Mouse (Mus musculus): ENCODE measurements around the gene Ndufa6. TPM values are rescaled to one million over a fixed set of nuclear protein-coding genes. Genes with fewer than 3 reads are reported as not detected.

Gene Ndufa6
- polyA plus RNA-seq (2015; fragmentation: Illumina TruSeq; extraction: RNeasy Lipid Tissue Mini Kit (QIAGEN cat#74804); ENCODE audit: low read depth, low replicate concordance), result 395 TPM

DNA sequence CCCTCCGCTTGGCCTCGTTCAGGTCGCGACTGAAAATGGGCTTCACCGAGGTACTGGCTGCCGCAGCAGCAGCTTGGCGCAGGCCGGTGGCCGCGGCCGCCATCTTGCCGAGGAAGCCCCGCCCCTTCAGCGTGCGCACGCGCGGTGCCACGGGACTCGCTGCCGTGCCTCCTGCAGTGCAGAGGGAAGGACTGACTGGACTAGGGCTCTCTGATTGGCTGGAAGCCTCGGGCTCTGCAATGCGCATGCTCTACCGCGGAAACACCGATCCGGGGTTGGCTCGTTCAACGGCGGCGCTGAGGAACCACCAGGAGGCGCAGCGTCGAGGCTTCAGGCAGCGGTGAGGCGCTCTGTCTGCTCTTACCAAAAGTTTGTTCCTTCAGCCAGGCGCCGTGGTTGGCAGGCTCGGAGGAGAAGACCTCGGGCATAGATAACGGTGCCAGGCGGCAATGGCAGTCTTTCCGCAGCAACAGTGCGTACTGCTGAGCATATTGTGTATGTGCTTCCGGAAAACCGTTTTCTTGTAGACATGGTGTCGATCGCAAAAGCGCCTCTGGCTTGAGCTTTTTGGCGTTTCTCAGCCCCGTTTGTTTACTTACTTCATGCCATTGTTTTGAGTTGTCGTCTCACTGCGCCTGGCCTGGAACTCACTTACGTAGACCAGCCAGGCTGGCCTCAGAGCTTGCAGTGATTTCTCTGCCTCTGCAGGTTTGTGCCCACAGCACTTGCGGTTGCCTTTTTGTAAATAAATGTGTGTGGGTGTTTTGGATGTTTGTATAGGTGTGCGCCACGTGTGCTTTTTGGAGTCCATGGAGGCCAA, at the start of gene Ndufa6:
Gene Ndufa6 (minus strand): TSS at position 197 of the 820 bp plus-strand sequence.

DNA sequence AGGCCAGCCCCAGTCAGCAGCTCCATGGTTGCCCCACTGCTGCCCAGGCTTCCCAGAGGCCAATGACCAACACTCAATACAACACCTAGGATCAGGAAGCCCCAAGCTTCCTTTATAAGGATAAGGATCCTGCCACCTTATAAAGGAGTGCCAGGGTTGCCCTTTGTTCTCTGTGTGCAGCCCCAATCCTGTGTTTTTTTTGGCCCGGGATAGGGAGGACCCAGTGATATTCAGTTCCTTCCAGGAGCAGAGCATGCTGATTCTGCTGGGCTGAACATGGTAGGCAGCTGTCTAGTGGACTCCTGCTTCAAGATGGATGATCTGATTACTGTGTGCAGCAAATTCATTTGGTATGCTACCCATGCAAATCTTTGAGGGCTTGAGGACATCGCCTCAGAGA, 39.8 kb upstream of the Ndufa6 start, which contains the start of gene Cyp2d11:
Gene Cyp2d11 (minus strand): TSS at position 101 of the 400 bp plus-strand sequence.

DNA sequence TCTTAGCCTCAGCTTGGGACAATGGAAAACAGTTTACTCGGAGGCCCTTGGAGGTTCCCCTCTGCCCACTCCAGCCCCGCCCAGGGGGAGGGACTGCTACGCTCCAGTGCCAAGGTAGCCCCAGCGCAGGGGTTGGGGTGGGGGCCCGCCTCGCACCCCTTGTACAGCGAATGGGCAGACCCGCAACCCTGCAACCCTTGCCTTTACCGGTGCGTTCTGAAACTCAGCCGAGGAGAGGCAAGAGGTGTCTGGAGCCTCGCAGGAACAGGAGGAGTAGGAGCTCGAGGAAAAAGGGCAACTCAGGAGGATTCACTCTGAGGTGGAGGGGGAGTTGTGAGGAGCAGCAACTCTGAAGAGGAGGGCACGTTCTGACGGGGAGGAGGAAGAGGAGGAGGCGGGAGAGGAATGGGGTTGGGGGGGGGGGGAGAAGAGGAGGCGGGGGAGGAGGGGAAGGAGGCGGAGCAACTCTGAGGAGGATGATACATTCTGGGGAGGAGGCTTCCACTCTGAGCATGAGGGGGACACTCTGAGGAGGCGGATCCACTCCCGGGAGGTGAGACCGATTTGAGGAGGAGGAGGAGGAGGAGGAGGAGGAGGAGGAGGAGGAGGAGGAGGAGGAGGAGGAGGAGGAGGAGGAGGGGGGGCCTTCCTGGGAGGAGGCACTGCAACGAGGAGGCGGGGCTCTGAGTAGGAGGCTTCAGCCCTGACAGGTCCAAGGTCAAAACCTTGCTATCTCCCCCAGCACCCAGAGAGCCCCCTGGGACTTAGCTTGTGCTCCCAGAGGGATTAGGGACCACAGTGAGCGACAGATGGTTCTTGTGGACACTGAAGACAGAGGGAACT, 26.0 kb upstream of the Ndufa6 start, which contains the start of gene Cyp2d22:
Gene Cyp2d22 (minus strand): TSS at position 390 of the 843 bp plus-strand sequence.

DNA sequence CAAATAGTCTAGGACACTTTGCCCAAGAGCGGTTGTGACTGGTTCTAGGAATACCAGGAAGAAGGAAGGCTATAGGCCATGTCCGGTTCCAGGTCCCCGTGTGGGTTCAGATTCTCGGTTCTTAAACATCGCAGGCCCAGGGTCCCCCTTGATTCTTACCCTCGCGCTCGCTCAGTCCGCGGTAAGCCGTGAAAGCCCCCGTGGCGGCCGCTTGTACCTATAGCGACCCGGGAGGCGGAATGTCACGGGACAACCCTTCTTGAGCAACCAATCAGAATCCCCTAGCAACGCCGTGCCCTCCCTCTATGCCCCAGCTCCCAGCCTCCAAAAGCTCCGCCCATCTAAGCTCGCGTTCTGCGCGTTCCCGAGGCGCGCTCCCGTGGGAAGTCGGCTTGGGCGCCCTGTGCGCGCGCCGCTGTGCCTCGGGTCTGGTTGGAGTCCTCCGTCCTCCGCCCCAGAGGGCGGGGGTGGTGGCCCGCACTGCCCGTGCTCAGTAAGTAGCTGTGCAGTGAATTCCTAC, 15.5 kb downstream of the Ndufa6 start, which contains the start of the genes Naga, Pheta2 and Smdt1:
Gene Naga (minus strand): TSS at position 333 of the 520 bp plus-strand sequence.
Gene Pheta2 (plus strand): TSS at position 350 of the 520 bp plus-strand sequence.
Gene Smdt1 (plus strand): TSS at position 367 of the 520 bp plus-strand sequence.

Other genes starting within 250 kb of the Ndufa6 start
- 12.6 TPM for gene Ccdc134, start 226.4 kb downstream of the Ndufa6 start, polyA plus RNA-seq (2015; fragmentation: Illumina TruSeq; extraction: RNeasy Lipid Tissue Mini Kit (QIAGEN cat#74804); ENCODE audit: low read depth, low replicate concordance)
- 117 TPM for gene Srebf2, start 207.1 kb downstream of the Ndufa6 start, polyA plus RNA-seq (2015; fragmentation: Illumina TruSeq; extraction: RNeasy Lipid Tissue Mini Kit (QIAGEN cat#74804); ENCODE audit: low read depth, low replicate concordance)
- 1.4 TPM for gene Shisa8, start 141.5 kb downstream of the Ndufa6 start, polyA plus RNA-seq (2015; fragmentation: Illumina TruSeq; extraction: RNeasy Lipid Tissue Mini Kit (QIAGEN cat#74804); ENCODE audit: low read depth, low replicate concordance)
- 0.34 TPM for gene Tnfrsf13c, start 130.0 kb downstream of the Ndufa6 start, polyA plus RNA-seq (2015; fragmentation: Illumina TruSeq; extraction: RNeasy Lipid Tissue Mini Kit (QIAGEN cat#74804); ENCODE audit: low read depth, low replicate concordance)
- 3.3 TPM for gene Cenpm, start 109.6 kb downstream of the Ndufa6 start, polyA plus RNA-seq (2015; fragmentation: Illumina TruSeq; extraction: RNeasy Lipid Tissue Mini Kit (QIAGEN cat#74804); ENCODE audit: low read depth, low replicate concordance)
- 125 TPM for gene 1500009C09Rik, start 101.9 kb downstream of the Ndufa6 start, polyA plus RNA-seq (2015; fragmentation: Illumina TruSeq; extraction: RNeasy Lipid Tissue Mini Kit (QIAGEN cat#74804); ENCODE audit: low read depth, low replicate concordance)
- 440 TPM for gene Sept3, start 79.4 kb downstream of the Ndufa6 start, polyA plus RNA-seq (2015; fragmentation: Illumina TruSeq; extraction: RNeasy Lipid Tissue Mini Kit (QIAGEN cat#74804); ENCODE audit: low read depth, low replicate concordance)
- not detected for gene Wbp2nl, start 55.4 kb downstream of the Ndufa6 start, polyA plus RNA-seq (2015; fragmentation: Illumina TruSeq; extraction: RNeasy Lipid Tissue Mini Kit (QIAGEN cat#74804); ENCODE audit: low read depth, low replicate concordance)
- 30.5 TPM for gene Naga, start 15.4 kb downstream of the Ndufa6 start, polyA plus RNA-seq (2015; fragmentation: Illumina TruSeq; extraction: RNeasy Lipid Tissue Mini Kit (QIAGEN cat#74804); ENCODE audit: low read depth, low replicate concordance)
- gene Pheta2, start 15.4 kb downstream of the Ndufa6 start, polyA plus RNA-seq (2015; fragmentation: Illumina TruSeq; extraction: RNeasy Lipid Tissue Mini Kit (QIAGEN cat#74804); ENCODE audit: low read depth, low replicate concordance), result 0.82 TPM
- gene Smdt1, start 15.4 kb downstream of the Ndufa6 start, polyA plus RNA-seq (2015; fragmentation: Illumina TruSeq; extraction: RNeasy Lipid Tissue Mini Kit (QIAGEN cat#74804); ENCODE audit: low read depth, low replicate concordance), result 261 TPM
- gene Cyp2d22, start 25.9 kb upstream of the Ndufa6 start, polyA plus RNA-seq (2015; fragmentation: Illumina TruSeq; extraction: RNeasy Lipid Tissue Mini Kit (QIAGEN cat#74804); ENCODE audit: low read depth, low replicate concordance), result 23.5 TPM
- not detected for gene Cyp2d11, start 39.7 kb upstream of the Ndufa6 start, polyA plus RNA-seq (2015; fragmentation: Illumina TruSeq; extraction: RNeasy Lipid Tissue Mini Kit (QIAGEN cat#74804); ENCODE audit: low read depth, low replicate concordance)
- not detected for gene Cyp2d10, start 52.9 kb upstream of the Ndufa6 start, polyA plus RNA-seq (2015; fragmentation: Illumina TruSeq; extraction: RNeasy Lipid Tissue Mini Kit (QIAGEN cat#74804); ENCODE audit: low read depth, low replicate concordance)
- gene Cyp2d9, start 79.1 kb upstream of the Ndufa6 start, polyA plus RNA-seq (2015; fragmentation: Illumina TruSeq; extraction: RNeasy Lipid Tissue Mini Kit (QIAGEN cat#74804); ENCODE audit: low read depth, low replicate concordance), result not detected
- not detected for gene Cyp2d12, start 200.8 kb upstream of the Ndufa6 start, polyA plus RNA-seq (2015; fragmentation: Illumina TruSeq; extraction: RNeasy Lipid Tissue Mini Kit (QIAGEN cat#74804); ENCODE audit: low read depth, low replicate concordance)